In the genomic region with DNA sequence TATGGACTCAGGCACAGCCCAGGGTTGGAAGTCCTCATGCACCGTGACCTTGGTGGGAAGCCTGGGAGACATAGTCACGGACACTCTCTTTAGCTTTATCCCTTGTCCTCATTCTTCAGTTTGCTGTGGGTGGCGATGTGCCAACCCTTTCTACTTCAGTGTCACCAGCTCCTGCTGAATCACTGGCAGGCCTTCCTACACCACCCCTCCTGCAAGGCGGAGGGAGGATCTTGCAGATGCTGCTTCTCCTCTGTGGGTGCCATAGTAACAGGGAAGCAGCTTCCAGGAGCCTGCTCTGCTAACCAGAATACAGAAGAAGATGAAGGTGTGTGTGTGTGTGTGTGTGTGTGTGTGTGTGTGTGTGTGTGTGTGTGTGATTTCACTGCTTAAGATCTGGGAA, we compare ENCODE assay signal across 10 mouse cellular contexts. TPM values are rescaled to one million over a fixed set of nuclear protein-coding genes. Genes with fewer than 3 reads are reported as not detected.
DNase-seq lines count a peak whose midpoint lies in the region; ATAC-seq lines count a peak whose summit lies in the region.
"Had no signal": no experiment of that assay in that cellular context is flagged by ENCODE, and none has a peak within 500 bp of the region (broad histone marks: within the 10 kb centered on the region; RNA-seq: fewer than 3 reads in every experiment).

No protein-coding gene starts in this region.

- H3K4me2 ChIP-seq in midbrain, embryonic 15.5 days = no peak overlapping the region
- no peak overlapping the region for H3K4me2 ChIP-seq in neural tube, embryonic 15.5 days
- H3K4me2 ChIP-seq: stomach, embryonic 15.5 days had no signal

- no peak overlapping the region for H3K4me3 ChIP-seq in midbrain, embryonic 15.5 days
- no peak overlapping the region for H3K4me3 ChIP-seq in midbrain, embryonic 10.5 days
- H3K4me3 ChIP-seq in neural tube, embryonic 15.5 days (replicated peaks) = no peak overlapping the region
- H3K4me3 ChIP-seq: stomach, embryonic 15.5 days had no signal

- 55% methylated on average over 4 of the region's 4 CpGs for WGBS in midbrain, embryonic 15.5 days
- 71% methylated on average over 4 of the region's 4 CpGs for WGBS in midbrain, embryonic 10.5 days
- 49% methylated on average over 4 of the region's 4 CpGs for WGBS in neural tube, embryonic 15.5 days

- no peak overlapping the region; the same call in 1 of the 2 replicates for H3K9ac ChIP-seq in midbrain, embryonic 15.5 days
- no peak overlapping the region for H3K9ac ChIP-seq in neural tube, embryonic 15.5 days (replicated peaks)
- H3K9ac ChIP-seq: stomach, embryonic 15.5 days had no signal

- peak; percentile 53; the same call in 1 of the 2 replicates for ATAC-seq in midbrain, embryonic 15.5 days (replicated peaks)
- ATAC-seq in neural tube, embryonic 15.5 days (ENCODE audit: low FRiP score) = no peak
- ATAC-seq: intestine, postnatal 0 days had no signal

- no peak overlapping the region for H3K27ac ChIP-seq in midbrain, embryonic 15.5 days
- H3K27ac ChIP-seq in midbrain, embryonic 10.5 days (replicated peaks) = no peak overlapping the region
- no peak overlapping the region for H3K27ac ChIP-seq in neural tube, embryonic 15.5 days (replicated peaks)
- H3K27ac ChIP-seq: stomach, embryonic 15.5 days had no signal

- H3K27me3 ChIP-seq in midbrain, embryonic 15.5 days (replicated peaks) = no peaks in the 10 kb centered on the region
- H3K27me3 ChIP-seq in midbrain, embryonic 10.5 days (ENCODE audit: low read depth, poor library complexity, severe bottlenecking) = no peaks in the 10 kb centered on the region
- H3K27me3 ChIP-seq in neural tube, embryonic 15.5 days (replicated peaks) = no peaks in the 10 kb centered on the region
- H3K27me3 ChIP-seq: stomach, embryonic 15.5 days had no signal

- H3K9me3 ChIP-seq in midbrain, embryonic 15.5 days = no peaks in the 10 kb centered on the region
- no peaks in the 10 kb centered on the region for H3K9me3 ChIP-seq in midbrain, embryonic 10.5 days (replicated peaks)
- H3K9me3 ChIP-seq in neural tube, embryonic 15.5 days (replicated peaks) = no peaks in the 10 kb centered on the region
- H3K9me3 ChIP-seq: stomach, embryonic 15.5 days had no signal

- no peak for DNase-seq in midbrain, embryonic 10.5 days (ENCODE audit: low spot score)
- DNase-seq in adrenal gland, postnatal 36 days = peak; percentile 86 to 89
- peak; percentile 87 for DNase-seq in layer of hippocampus, adult 9-11 months
- DNase-seq in right cerebral cortex, adult 2 months (ENCODE audit: low spot score in 2 of 2) = peak; percentile 85 to 89
- no peak for DNase-seq in heart, postnatal 4 days
- DNase-seq in heart, adult 18-20 months = no peak

- H3K4me1 ChIP-seq in midbrain, embryonic 15.5 days = 0 out of 2 replicates have a peak, but pooled peaks cover 3% of the 10 kb centered on the region
- H3K4me1 ChIP-seq in midbrain, embryonic 10.5 days = no peaks in the 10 kb centered on the region
- 0 out of 2 replicates have a peak, but pooled peaks cover 5% of the 10 kb centered on the region for H3K4me1 ChIP-seq in neural tube, embryonic 15.5 days

- no peaks in the 10 kb centered on the region for H3K36me3 ChIP-seq in midbrain, embryonic 15.5 days (replicated peaks)
- H3K36me3 ChIP-seq in midbrain, embryonic 10.5 days = no peaks in the 10 kb centered on the region
- H3K36me3 ChIP-seq in neural tube, embryonic 15.5 days = no peaks in the 10 kb centered on the region
- H3K36me3 ChIP-seq: stomach, embryonic 15.5 days had no signal

RNA-seq across cellular contexts. Expression of gene Copg1, which starts 4.8 kb away (rescaled TPM):
- polyA plus RNA-seq in midbrain, embryonic 15.5 days (2015; fragmentation: Nextera tagmentation; extraction: Ambion mirVana) = 198 and 199 TPM in 2 replicates
- 150 and 157 TPM in 2 replicates for polyA plus RNA-seq in midbrain, embryonic 10.5 days (2016; fragmentation: Nextera tagmentation; extraction: Ambion mirVana)
- total RNA-seq in adrenal gland, postnatal 36 days (2021) = 100 to 1,000 TPM; 104 to 120 TPM
- 10 to 100 TPM; 86.8 to 90.0 TPM for total RNA-seq in heart, postnatal 4 days (2021)
- 204 and 207 TPM in 2 replicates for polyA plus RNA-seq in neural tube, embryonic 15.5 days (2015; fragmentation: Nextera tagmentation; extraction: Ambion mirVana)
- total RNA-seq in heart, adult 18-20 months (2021) = 10 to 100 TPM; 38.9 to 39.3 TPM

RNA-seq across cellular contexts. Expression of gene Hmces, which starts 30.9 kb away (rescaled TPM):
- polyA plus RNA-seq in midbrain, embryonic 15.5 days (2015; fragmentation: Nextera tagmentation; extraction: Ambion mirVana) = 40.9 and 45.6 TPM in 2 replicates
- 53.8 and 56.8 TPM in 2 replicates for polyA plus RNA-seq in midbrain, embryonic 10.5 days (2016; fragmentation: Nextera tagmentation; extraction: Ambion mirVana)
- 10 to 100 TPM; 21.0 to 25.3 TPM for total RNA-seq in adrenal gland, postnatal 36 days (2021)
- 10 to 100 TPM; 14.0 to 16.3 TPM for total RNA-seq in heart, postnatal 4 days (2021)
- polyA plus RNA-seq in neural tube, embryonic 15.5 days (2015; fragmentation: Nextera tagmentation; extraction: Ambion mirVana) = 43.0 and 44.0 TPM in 2 replicates
- 10 to 100 TPM; 10.8 to 12.2 TPM for total RNA-seq in heart, adult 18-20 months (2021)

RNA-seq across cellular contexts. Expression of gene Cnbp, which starts 31.9 kb away (rescaled TPM):
- polyA plus RNA-seq in midbrain, embryonic 15.5 days (2015; fragmentation: Nextera tagmentation; extraction: Ambion mirVana) = 467 and 483 TPM in 2 replicates
- 1,252 and 1,396 TPM in 2 replicates for polyA plus RNA-seq in midbrain, embryonic 10.5 days (2016; fragmentation: Nextera tagmentation; extraction: Ambion mirVana)
- total RNA-seq in adrenal gland, postnatal 36 days (2021) = 100 to 1,000 TPM; 448 to 491 TPM
- total RNA-seq in heart, postnatal 4 days (2021) = 100 to 1,000 TPM; 316 to 330 TPM
- 511 and 660 TPM in 2 replicates for polyA plus RNA-seq in neural tube, embryonic 15.5 days (2015; fragmentation: Nextera tagmentation; extraction: Ambion mirVana)
- 100 to 1,000 TPM; 335 to 351 TPM for total RNA-seq in heart, adult 18-20 months (2021)

RNA-seq across cellular contexts. Expression of gene Isy1, which starts 44.2 kb away (rescaled TPM):
- polyA plus RNA-seq in midbrain, embryonic 15.5 days (2015; fragmentation: Nextera tagmentation; extraction: Ambion mirVana) = 19.3 and 20.9 TPM in 2 replicates
- 62.4 and 69.1 TPM in 2 replicates for polyA plus RNA-seq in midbrain, embryonic 10.5 days (2016; fragmentation: Nextera tagmentation; extraction: Ambion mirVana)
- 100 to 1,000 TPM in 1 of 2 experiments, 10 to 100 TPM in 1; 46.9 to 106 TPM for total RNA-seq in adrenal gland, postnatal 36 days (2021)
- 10 to 100 TPM; 23.4 to 24.5 TPM for total RNA-seq in heart, postnatal 4 days (2021)
- 22.6 and 30.8 TPM in 2 replicates for polyA plus RNA-seq in neural tube, embryonic 15.5 days (2015; fragmentation: Nextera tagmentation; extraction: Ambion mirVana)
- 10 to 100 TPM; 21.1 to 23.9 TPM for total RNA-seq in heart, adult 18-20 months (2021)

RNA-seq across cellular contexts. Expression of gene Gm45140, which starts 47.2 kb away (rescaled TPM):
- 2.9 and 3.0 TPM in 2 replicates for polyA plus RNA-seq in midbrain, embryonic 15.5 days (2015; fragmentation: Nextera tagmentation; extraction: Ambion mirVana)
- 2.7 and 4.4 TPM in 2 replicates for polyA plus RNA-seq in midbrain, embryonic 10.5 days (2016; fragmentation: Nextera tagmentation; extraction: Ambion mirVana)
- 1 to 10 TPM; 2.4 to 5.4 TPM for total RNA-seq in adrenal gland, postnatal 36 days (2021)
- 1 to 10 TPM in 1 of 2 experiments, under 1 TPM in 1; 0.95 to 2.4 TPM for total RNA-seq in heart, postnatal 4 days (2021)
- polyA plus RNA-seq in neural tube, embryonic 15.5 days (2015; fragmentation: Nextera tagmentation; extraction: Ambion mirVana) = 1.5 and 2.1 TPM in 2 replicates
- total RNA-seq in heart, adult 18-20 months (2021) = 1 to 10 TPM in 1 of 2 experiments, under 1 TPM in 1; 0.74 to 1.3 TPM

Comparison
In these comparisons a context has a peak if more than half of its experiments do, and no peak if none do; other contexts are left out.
1. DNase-seq: peak in adrenal gland, postnatal 36 days (2 of 2), layer of hippocampus, adult 9-11 months (single experiment) and right cerebral cortex, adult 2 months (2 of 2); none in midbrain, embryonic 10.5 days (single experiment), heart, postnatal 4 days (single experiment) and heart, adult 18-20 months (0 of 2).